Mouse (Mus musculus): ENCODE data around the gene Irs1.

The Irs1 gene

DNA sequence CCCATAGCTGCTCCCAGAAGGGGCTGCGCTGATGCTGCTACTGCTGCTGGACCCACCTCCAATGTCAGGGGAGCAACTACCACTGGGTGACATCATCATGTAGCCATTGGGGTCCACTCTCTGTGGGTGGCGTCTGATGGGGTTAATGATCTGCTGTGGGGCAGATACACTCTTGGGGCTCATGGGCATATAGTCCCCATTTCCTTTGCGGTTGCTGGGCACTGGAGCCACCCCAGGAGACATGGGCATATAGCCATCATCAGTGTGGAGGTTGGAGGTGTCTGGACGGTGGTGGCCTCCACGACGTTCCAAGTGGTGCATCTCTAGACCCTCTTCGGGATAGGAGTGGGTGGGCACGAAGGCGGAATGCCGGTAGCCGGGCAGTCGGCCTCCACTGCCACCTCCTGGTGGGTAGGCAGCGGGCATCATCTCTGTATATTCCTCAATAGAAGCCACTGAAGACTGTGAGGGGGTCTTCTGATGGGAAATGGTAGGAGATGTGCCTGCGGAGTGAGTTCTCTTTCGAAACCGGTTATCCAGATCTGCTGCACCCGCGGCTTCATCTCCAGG is 2.7 kb downstream of the Irs1 start:
- CTCF ChIA-PET = no interaction called here

GRCm38 (mm10) chr1:82287776-82288325 is 3.4 kb downstream of the Irs1 start:
- CTCF ChIA-PET = no interaction called here

GRCm38 (mm10) chr1:82287052-82287775 is 4.0 kb downstream of the Irs1 start:
- CTCF ChIA-PET = no interaction called here

GRCm38 (mm10) chr1:82286190-82287051 is 4.8 kb downstream of the Irs1 start:
- CTCF ChIA-PET = interaction anchor here (0.5 kb wide), 1 partner anchor 10 kb away, joined by 5 read pairs; no protein-coding TSS in a partner anchor

- CTCF ChIA-PET = interaction anchor here (0.5 kb wide), 1 partner anchor 11 kb away, joined by 5 read pairs; no protein-coding TSS in a partner anchor
Observed at GRCm38 (mm10) chr1:82285461-82286189, 5.6 kb downstream of the Irs1 start.

DNA sequence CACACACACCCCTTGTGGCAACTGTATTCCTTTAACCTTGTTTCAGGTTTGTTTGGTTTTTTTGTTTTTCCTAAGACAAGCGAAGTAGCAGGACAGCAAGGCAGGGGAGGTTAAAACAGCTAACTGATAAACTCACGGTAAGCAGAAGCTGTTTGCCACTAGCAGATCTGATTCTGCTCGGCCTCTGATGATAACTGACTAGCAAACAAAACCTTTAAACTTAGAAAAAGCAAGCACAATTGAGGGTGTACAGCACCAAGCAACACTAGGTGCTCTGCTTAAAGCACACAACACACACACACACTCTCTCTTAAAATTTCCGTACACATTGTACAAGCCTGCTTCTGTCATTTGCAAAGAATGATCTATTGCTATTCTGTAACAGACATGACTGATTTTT is 6.8 kb downstream of the Irs1 start:
- CTCF ChIA-PET = no interaction called here

DNA sequence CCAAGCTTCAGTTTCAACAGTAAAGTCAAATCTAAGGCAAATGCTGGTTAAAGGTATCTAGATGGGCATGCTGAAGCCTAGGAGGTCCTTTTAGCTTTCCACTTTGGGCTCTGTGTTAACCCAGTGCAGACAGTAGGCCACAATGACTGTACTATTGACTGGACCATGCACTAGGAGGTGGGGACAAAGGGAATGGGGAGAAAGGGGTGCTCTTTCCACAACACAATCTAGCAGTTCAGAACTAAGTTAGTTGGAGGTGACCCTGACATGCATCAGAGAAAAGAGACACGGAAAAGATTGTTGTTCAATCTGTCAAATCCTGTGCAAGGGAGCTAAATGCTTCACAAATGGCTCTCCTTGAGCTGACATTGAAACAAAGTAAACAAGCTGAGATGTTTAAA is 7.3 kb downstream of the Irs1 start:
- CTCF ChIA-PET = no interaction called here

DNA sequence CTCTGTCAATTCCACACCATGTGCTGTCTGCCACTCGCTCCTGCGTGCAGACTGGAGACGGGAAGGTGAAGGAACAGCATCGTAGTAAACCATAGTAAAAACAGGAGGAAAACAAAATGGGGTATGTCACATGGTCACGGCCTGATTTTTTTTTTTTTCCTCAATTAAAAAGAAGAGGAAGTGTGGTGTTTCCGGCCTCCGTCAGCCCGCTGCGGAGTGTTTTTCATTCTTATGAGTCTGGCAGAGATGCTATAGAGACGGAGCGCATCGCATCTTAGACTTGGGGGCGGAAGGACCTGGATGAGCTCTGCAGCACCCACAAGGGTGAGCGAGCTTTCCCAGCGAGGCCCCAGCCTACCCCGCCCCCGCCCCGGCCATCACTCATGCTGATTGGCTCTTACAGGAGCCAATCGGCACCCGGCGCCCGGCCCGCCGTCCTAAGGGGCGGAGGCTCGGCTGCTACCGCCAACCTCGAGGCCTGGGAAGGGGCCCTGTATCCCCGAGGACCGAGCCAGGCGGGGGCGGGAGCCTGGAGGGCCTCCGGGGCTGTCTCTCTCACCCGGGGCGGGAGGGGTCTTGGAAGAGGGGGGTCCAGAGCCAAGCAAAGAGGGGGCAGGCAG is 8.1 kb downstream of the Irs1 start:
- CTCF ChIA-PET = no interaction called here

DNA sequence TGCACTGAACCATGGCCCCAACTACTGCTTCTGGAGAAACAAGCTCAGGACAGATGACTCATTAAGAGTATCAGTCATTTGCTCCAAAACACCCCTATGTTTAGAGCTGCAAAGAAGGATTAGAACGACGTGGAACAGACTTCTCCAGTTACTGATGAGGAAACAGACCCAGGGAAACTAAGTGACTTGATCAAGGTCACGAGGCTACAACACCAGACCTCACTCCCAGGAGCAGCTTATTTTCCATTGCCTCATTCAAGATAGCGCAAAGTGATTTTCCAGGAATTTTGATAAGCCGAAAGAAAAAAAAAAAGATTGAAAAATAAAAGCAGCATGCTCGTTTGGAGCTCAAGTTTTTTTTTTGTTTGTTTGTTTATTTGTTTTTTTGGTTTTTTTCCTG is 9.4 kb downstream of the Irs1 start:
- CTCF ChIA-PET = no interaction called here

DNA sequence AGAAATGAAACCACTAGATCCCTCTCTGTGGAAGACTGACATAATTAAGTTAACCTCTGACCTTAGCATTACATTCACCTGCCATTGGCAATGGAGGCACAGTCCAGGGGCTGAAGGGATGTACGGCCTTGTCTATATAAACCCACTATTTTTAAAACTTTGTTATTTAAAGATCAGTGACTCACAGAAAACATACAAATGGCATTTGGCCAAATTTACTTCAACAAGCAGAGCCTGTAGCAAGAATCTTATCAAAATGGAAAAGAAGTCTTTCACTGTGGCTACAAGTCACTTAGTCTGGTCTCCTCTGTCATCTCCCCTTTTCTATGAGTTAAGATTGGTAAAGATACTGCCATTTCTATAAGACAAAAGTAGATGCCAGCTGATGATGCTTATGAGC is 11.4 kb downstream of the Irs1 start:
- CTCF ChIA-PET = no interaction called here

- CTCF ChIA-PET = interaction anchor here (0.7 kb wide), 1 partner anchor 20 kb away, joined by 4 read pairs; no protein-coding TSS in a partner anchor
Observed at GRCm38 (mm10) chr1:82274361-82274760, 16.9 kb downstream of the Irs1 start.

- CTCF ChIA-PET = interaction anchor here (0.6 kb wide), 1 partner anchor 955 kb away, joined by 3 read pairs; no protein-coding TSS in a partner anchor
Observed at GRCm38 (mm10) chr1:82273529-82273928, 17.7 kb downstream of the Irs1 start.

- CTCF ChIA-PET = no interaction called here
Observed at GRCm38 (mm10) chr1:82272231-82272630, 19.0 kb downstream of the Irs1 start.

DNA sequence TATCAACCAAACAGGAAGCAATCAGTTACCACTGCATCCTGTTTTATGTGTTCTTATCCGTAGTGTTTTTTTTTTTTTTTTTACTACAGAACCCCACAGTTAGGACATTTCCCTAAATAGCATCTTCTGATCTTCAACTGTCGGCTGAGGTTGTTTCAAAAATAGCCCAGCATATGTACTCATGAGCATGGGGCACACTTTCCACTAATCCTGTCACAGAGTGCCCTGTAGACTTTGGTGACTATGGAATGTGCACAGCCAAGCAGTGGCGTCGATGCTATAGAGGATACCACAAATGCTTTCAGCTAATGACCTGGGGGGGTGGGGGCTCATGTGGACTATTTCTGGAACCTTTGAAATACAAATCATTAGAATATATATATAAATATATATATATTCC is 23.7 kb downstream of the Irs1 start:
- CTCF ChIA-PET = no interaction called here

DNA sequence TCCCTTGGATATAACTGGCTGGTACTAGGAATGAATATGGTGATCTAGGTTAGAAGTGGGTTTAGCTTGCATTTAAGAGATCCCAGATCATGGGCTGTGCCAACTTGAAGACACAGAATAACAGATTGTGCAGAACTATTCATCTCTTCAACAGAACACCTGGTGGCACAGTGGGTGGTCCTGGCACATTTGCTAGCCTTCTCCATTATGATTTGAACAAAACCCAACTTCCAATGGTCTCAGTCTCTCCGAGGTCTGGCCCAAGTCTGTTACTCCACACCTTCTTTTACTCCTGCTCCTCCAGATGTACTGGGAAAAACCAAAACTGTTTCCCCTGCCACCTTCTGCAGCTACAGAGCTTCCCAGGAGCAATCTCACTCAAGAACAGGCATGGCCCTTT is 28.9 kb downstream of the Irs1 start:
- CTCF ChIA-PET = interaction anchor here (0.6 kb wide), 1 partner anchor 9 kb away, joined by 3 read pairs; no protein-coding TSS in a partner anchor

GRCm38 (mm10) chr1:82261638-82262037 is 29.6 kb downstream of the Irs1 start:
- CTCF ChIA-PET = interaction anchor here (0.6 kb wide), 1 partner anchor 10 kb away, joined by 3 read pairs; no protein-coding TSS in a partner anchor

DNA sequence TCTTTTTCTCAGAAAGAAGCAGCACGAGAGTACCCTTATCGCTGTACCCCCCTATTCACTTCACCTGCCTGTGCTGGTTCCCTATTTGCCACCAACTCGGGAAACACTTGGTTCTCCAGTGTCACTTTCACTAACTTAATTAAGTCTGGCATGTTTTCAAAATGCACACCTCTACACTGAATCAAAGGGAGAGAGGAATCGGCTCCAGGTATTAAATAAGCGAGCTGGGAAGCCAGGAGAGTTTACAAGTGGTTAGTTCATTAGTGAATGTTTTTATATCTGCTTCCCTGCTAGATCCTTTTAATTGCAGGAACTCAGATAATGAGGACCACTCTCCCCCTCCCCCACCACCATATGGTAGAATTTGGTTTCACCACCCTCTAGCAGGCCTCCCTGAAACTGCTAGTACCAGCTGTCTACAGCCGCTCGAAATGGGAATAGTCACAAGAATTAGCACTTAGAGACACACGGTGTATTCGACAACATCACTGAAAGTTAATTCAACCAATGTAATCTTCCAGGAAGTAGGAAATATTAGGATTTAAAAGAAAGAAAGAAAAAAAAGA is 30.1 kb downstream of the Irs1 start:
- CTCF ChIA-PET = no interaction called here

- CTCF ChIA-PET = no interaction called here
Observed at GRCm38 (mm10) chr1:82260055-82260454, 31.2 kb downstream of the Irs1 start.

DNA sequence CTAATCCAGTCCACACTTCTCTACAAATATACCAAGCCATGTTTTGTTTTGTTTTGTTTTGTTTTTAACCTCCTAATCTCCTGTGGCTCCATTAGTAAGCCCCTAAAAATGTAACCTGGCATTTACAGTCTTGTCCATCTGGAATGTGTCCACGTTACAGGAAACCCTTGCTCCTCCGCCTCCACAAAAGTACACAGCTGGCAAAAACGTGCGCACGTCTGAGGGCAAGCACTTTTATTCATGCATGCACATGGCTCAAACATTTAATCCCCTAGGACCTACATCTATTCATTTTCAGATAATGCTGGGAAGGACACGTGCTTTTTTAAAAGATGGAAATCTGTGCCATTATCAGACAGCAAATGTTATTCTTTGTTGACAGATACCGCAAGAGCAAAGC is 32.9 kb downstream of the Irs1 start:
- CTCF ChIA-PET = no interaction called here

DNA sequence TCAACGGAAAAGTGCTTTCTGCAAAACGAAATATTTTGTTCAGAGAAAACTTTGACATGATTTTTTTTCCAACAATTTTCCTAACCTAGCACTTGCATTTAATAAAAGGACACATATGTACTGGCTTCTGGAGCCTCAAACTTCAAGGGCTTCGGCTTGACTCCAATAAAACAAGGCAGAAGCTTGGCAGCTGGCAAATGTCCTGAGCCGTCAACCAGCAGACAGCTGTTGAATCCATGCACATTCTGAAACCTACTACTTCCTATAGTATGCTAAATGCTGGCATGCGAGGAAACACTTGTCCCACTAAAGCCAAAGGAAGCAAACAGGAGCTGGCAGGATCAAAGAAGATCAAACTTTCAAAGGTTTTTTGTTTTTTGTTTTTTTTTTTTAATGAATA is 33.8 kb downstream of the Irs1 start:
- CTCF ChIA-PET = no interaction called here

Data from spleen, embryonic (tissue).